Comparison of ENCODE assay signal across 8 mouse cellular contexts in genomic region chr2:165867549-165867948, GRCm38 (mm10). TPM values are rescaled to one million over a fixed set of nuclear protein-coding genes. Genes with fewer than 3 reads are reported as not detected.
DNase-seq lines count a peak whose midpoint lies in the region; ATAC-seq lines count a peak whose summit lies in the region.

No protein-coding gene starts in this region.

- peak overlapping the region; percentile 82 for H3K27ac ChIP-seq in kidney, embryonic 14.5 days (ENCODE audit: low read depth, low read length)
- peak overlapping the region; percentile 82 for H3K27ac ChIP-seq in embryonic facial prominence, embryonic 15.5 days (replicated peaks)
- peak overlapping the region; percentile 92 for H3K27ac ChIP-seq in hindbrain, embryonic 13.5 days
- peak overlapping the region; percentile 62 for H3K27ac ChIP-seq in midbrain, embryonic 16.5 days (ENCODE audit: low read length)

- H3K36me3 ChIP-seq in kidney, embryonic 14.5 days (ENCODE audit: control insufficient read depth, insufficient read depth, low read length) = peaks cover 26% of the 10 kb centered on the region
- H3K36me3 ChIP-seq in embryonic facial prominence, embryonic 15.5 days = peaks cover 14% of the 10 kb centered on the region; the same call in 1 of the 2 replicates
- peaks cover 21% of the 10 kb centered on the region for H3K36me3 ChIP-seq in hindbrain, embryonic 13.5 days
- no peaks in the 10 kb centered on the region for H3K36me3 ChIP-seq in midbrain, embryonic 16.5 days (ENCODE audit: control insufficient read depth, insufficient read depth, low read length)

- H3K4me1 ChIP-seq in kidney, embryonic 14.5 days (ENCODE audit: control insufficient read depth, insufficient read depth, low read length) = peaks cover 36% of the 10 kb centered on the region
- H3K4me1 ChIP-seq in embryonic facial prominence, embryonic 15.5 days = peaks cover 54% of the 10 kb centered on the region
- peaks cover 86% of the 10 kb centered on the region for H3K4me1 ChIP-seq in hindbrain, embryonic 13.5 days (replicated peaks)
- H3K4me1 ChIP-seq in midbrain, embryonic 16.5 days (ENCODE audit: control insufficient read depth, insufficient read depth, low read length) = peaks cover 45% of the 10 kb centered on the region

- no peak overlapping the region for H3K4me2 ChIP-seq in kidney, embryonic 14.5 days (replicated peaks; ENCODE audit: low read depth, low read length)
- no peak overlapping the region for H3K4me2 ChIP-seq in embryonic facial prominence, embryonic 15.5 days (replicated peaks)
- 0 out of 2 replicates have a peak overlapping the region, but pooled peaks have one; percentile 4 for H3K4me2 ChIP-seq in hindbrain, embryonic 13.5 days
- H3K4me2 ChIP-seq in midbrain, embryonic 16.5 days (ENCODE audit: low read length) = no peak overlapping the region

- H3K9ac ChIP-seq in kidney, embryonic 14.5 days (ENCODE audit: low read depth, low read length) = peak overlapping the region; percentile 13; the same call in 1 of the 2 replicates
- no peak overlapping the region for H3K9ac ChIP-seq in embryonic facial prominence, embryonic 15.5 days
- H3K9ac ChIP-seq in hindbrain, embryonic 13.5 days = peak overlapping the region; percentile 14; the same call in 1 of the 2 replicates
- peak overlapping the region; percentile 42; the same call in 1 of the 2 replicates for H3K9ac ChIP-seq in midbrain, embryonic 16.5 days (ENCODE audit: low read depth, low read length)

- WGBS in kidney, embryonic 14.5 days = 62% methylated on average over 9 of the region's 9 CpGs
- 81% methylated on average over 9 of the region's 9 CpGs for WGBS in embryonic facial prominence, embryonic 15.5 days
- 58% methylated on average over 9 of the region's 9 CpGs for WGBS in hindbrain, embryonic 13.5 days
- WGBS in midbrain, embryonic 16.5 days = 60% methylated on average over 9 of the region's 9 CpGs

- no peaks in the 10 kb centered on the region for H3K27me3 ChIP-seq in kidney, embryonic 14.5 days (ENCODE audit: control insufficient read depth, insufficient read depth, low read length)
- H3K27me3 ChIP-seq in embryonic facial prominence, embryonic 15.5 days = no peaks in the 10 kb centered on the region
- H3K27me3 ChIP-seq in hindbrain, embryonic 13.5 days = no peaks in the 10 kb centered on the region
- H3K27me3 ChIP-seq in midbrain, embryonic 16.5 days (ENCODE audit: control insufficient read depth, insufficient read depth, low read depth, low read length) = no peaks in the 10 kb centered on the region

- no peaks in the 10 kb centered on the region for H3K9me3 ChIP-seq in kidney, embryonic 14.5 days (ENCODE audit: control insufficient read depth, low read length)
- no peaks in the 10 kb centered on the region for H3K9me3 ChIP-seq in embryonic facial prominence, embryonic 15.5 days (replicated peaks)
- H3K9me3 ChIP-seq in hindbrain, embryonic 13.5 days = no peaks in the 10 kb centered on the region
- H3K9me3 ChIP-seq in midbrain, embryonic 16.5 days (replicated peaks; ENCODE audit: control insufficient read depth, low read length, poor library complexity, severe bottlenecking) = no peaks in the 10 kb centered on the region

- ATAC-seq in kidney, embryonic 14.5 days (ENCODE audit: low FRiP score, low TSS enrichment) = no peak
- no peak for ATAC-seq in embryonic facial prominence, embryonic 15.5 days (ENCODE audit: insufficient number of reproducible peaks, low FRiP score, low TSS enrichment, low read depth)
- peak; percentile 43; the same call in 1 of the 2 replicates for ATAC-seq in hindbrain, embryonic 13.5 days (ENCODE audit: low FRiP score)
- 0 out of 2 replicates have a peak, but pooled peaks have one; percentile 31 for ATAC-seq in midbrain, embryonic 16.5 days

- DNase-seq in kidney, adult 11 months = no peak
- no peak for DNase-seq in frontal cortex, postnatal 25 days (ENCODE audit: low spot score in 2 of 2)
- DNase-seq in adrenal gland, postnatal 4 days (ENCODE audit: low spot score in 2 of 2) = no peak
- no peak for DNase-seq in ovary, postnatal 36 days (ENCODE audit: low spot score)

- H3K4me3 ChIP-seq in kidney, embryonic 14.5 days (ENCODE audit: low read length) = no peak overlapping the region
- H3K4me3 ChIP-seq in embryonic facial prominence, embryonic 15.5 days (replicated peaks) = no peak overlapping the region
- no peak overlapping the region for H3K4me3 ChIP-seq in hindbrain, embryonic 13.5 days
- H3K4me3 ChIP-seq in midbrain, embryonic 16.5 days (ENCODE audit: low read depth, low read length) = no peak overlapping the region

RNA-seq across cellular contexts. Expression of gene Zmynd8, which starts 31.3 kb away (rescaled TPM):
- 44.3 and 61.1 TPM in 2 replicates for polyA plus RNA-seq in kidney, embryonic 14.5 days (2014; fragmentation: Nextera tagmentation; extraction: Ambion mirVana)
- polyA plus RNA-seq in embryonic facial prominence, embryonic 15.5 days (2015; fragmentation: Nextera tagmentation; extraction: Ambion mirVana) = 50.4 and 50.9 TPM in 2 replicates
- polyA plus RNA-seq in hindbrain, embryonic 13.5 days (2015; fragmentation: Nextera tagmentation; extraction: Ambion mirVana) = 82.2 and 86.6 TPM in 2 replicates
- 78.7 and 87.3 TPM in 2 replicates for polyA plus RNA-seq in midbrain, embryonic 16.5 days (2015; fragmentation: Nextera tagmentation; extraction: Ambion mirVana)
- 10 to 100 TPM; 61.4 to 61.9 TPM for total RNA-seq in adrenal gland, postnatal 4 days (2021)

Comparison
In these comparisons a context has a peak if more than half of its experiments do, and no peak if none do; other contexts are left out.
1. ATAC-seq: peak in hindbrain, embryonic 13.5 days (single experiment) and midbrain, embryonic 16.5 days (single experiment); none in kidney, embryonic 14.5 days (single experiment) and embryonic facial prominence, embryonic 15.5 days (single experiment).
2. Peak in every context shown above with its lines, with median percentiles within 50 percentile points of each other: H3K27ac ChIP-seq.